Comparison of ENCODE assay signal across 26 mouse cellular contexts in genomic region chrX:71467491-71467890, GRCm38 (mm10). TPM values are rescaled to one million over a fixed set of nuclear protein-coding genes. Genes with fewer than 3 reads are reported as not detected.
DNase-seq lines count a peak whose midpoint lies in the region; ATAC-seq lines count a peak whose summit lies in the region.
"Had no signal": no experiment of that assay in that cellular context is flagged by ENCODE, and none has a peak within 500 bp of the region (broad histone marks: within the 10 kb centered on the region; RNA-seq: fewer than 3 reads in every experiment).

No protein-coding gene starts in this region.

- no peak overlapping the region for H3K9ac ChIP-seq in forebrain, embryonic 13.5 days
- H3K9ac ChIP-seq: embryonic facial prominence, embryonic 13.5 days; heart, embryonic 15.5 days; limb, embryonic 13.5 days; lung, embryonic 15.5 days had no signal

- 88% methylated on average over 3 of the region's 3 CpGs for WGBS in forebrain, embryonic 13.5 days

- peak; percentile 28 for DNase-seq in heart, adult 8-10 months (ENCODE audit: low spot score)
- DNase-seq in heart, postnatal 4 days, result no peak
- DNase-seq in kidney, postnatal 14 days, result peak; percentile 5
- no peak for DNase-seq in kidney, postnatal 4 days
- peak; percentile 2 to 4 for DNase-seq in gastrocnemius, adult 8-10 months (ENCODE audit: low spot score in 2 of 2)
- DNase-seq in heart, postnatal 36 days, result peak; percentile 3 to 8
- DNase-seq in testis, postnatal 14 days (ENCODE audit: low spot score), result no peak
- DNase-seq: adrenal gland, adult 2 months; B cell, adult 2 months; cerebellum, adult 11 months; cerebellum, adult 9-10 months; kidney, adult 18-20 months; thymus, postnatal 4 days had no signal

- intact Hi-C loops in heart, postnatal 36 days (cut with DNase I), result no loop called here

- no peaks in the 10 kb centered on the region for H3K9me3 ChIP-seq in forebrain, embryonic 13.5 days (replicated peaks)
- H3K9me3 ChIP-seq: embryonic facial prominence, embryonic 13.5 days; forebrain, embryonic 10.5 days; heart, embryonic 15.5 days; limb, embryonic 13.5 days; lung, embryonic 15.5 days had no signal

- no peak for ATAC-seq in forebrain, embryonic 13.5 days
- ATAC-seq: forebrain, embryonic 16.5 days; hindbrain, embryonic 16.5 days; midbrain, embryonic 16.5 days had no signal

- no peak overlapping the region for H3K4me3 ChIP-seq in forebrain, embryonic 13.5 days
- H3K4me3 ChIP-seq: embryonic facial prominence, embryonic 13.5 days; forebrain, embryonic 10.5 days; heart, embryonic 15.5 days; layer of hippocampus, adult 2 months; limb, embryonic 13.5 days; lung, embryonic 15.5 days had no signal

- no peaks in the 10 kb centered on the region for H3K4me1 ChIP-seq in forebrain, embryonic 13.5 days
- H3K4me1 ChIP-seq: embryonic facial prominence, embryonic 13.5 days; forebrain, embryonic 10.5 days; limb, embryonic 13.5 days; lung, embryonic 15.5 days had no signal

- H3K4me2 ChIP-seq in forebrain, embryonic 13.5 days, result no peak overlapping the region
- H3K4me2 ChIP-seq: embryonic facial prominence, embryonic 13.5 days; heart, embryonic 15.5 days; limb, embryonic 13.5 days; liver, embryonic 11.5 days; lung, embryonic 15.5 days; midbrain, embryonic 11.5 days had no signal

- H3K27ac ChIP-seq in forebrain, embryonic 13.5 days, result no peak overlapping the region
- H3K27ac ChIP-seq: embryonic facial prominence, embryonic 13.5 days; forebrain, embryonic 10.5 days; heart, embryonic 15.5 days; kidney, postnatal 0 days; layer of hippocampus, adult 2 months; limb, embryonic 13.5 days; lung, embryonic 15.5 days had no signal

- no peaks in the 10 kb centered on the region for H3K27me3 ChIP-seq in forebrain, embryonic 13.5 days
- H3K27me3 ChIP-seq: embryonic facial prominence, embryonic 13.5 days; heart, embryonic 15.5 days; limb, embryonic 13.5 days; lung, embryonic 15.5 days had no signal

- H3K36me3 ChIP-seq in forebrain, embryonic 13.5 days (ENCODE audit: poor library complexity, severe bottlenecking), result no peaks in the 10 kb centered on the region
- H3K36me3 ChIP-seq: embryonic facial prominence, embryonic 13.5 days; forebrain, embryonic 10.5 days; heart, embryonic 15.5 days; limb, embryonic 13.5 days; lung, embryonic 15.5 days had no signal

RNA-seq across cellular contexts. Expression of gene Cd99l2, which starts 25.2 kb away (rescaled TPM):
- total RNA-seq in heart, adult 8-10 months (2022), result 10 to 100 TPM; 63.9 to 73.7 (median 70.0) TPM
- total RNA-seq in heart, postnatal 4 days (2021), result 10 to 100 TPM; 36.6 to 44.5 TPM
- total RNA-seq in gastrocnemius, adult 8-10 months (2022), result 10 to 100 TPM; 56.0 to 77.3 (median 61.3) TPM
- total RNA-seq in heart, postnatal 36 days (2021), result 10 to 100 TPM; 59.6 to 66.1 TPM
- polyA plus RNA-seq in forebrain, embryonic 13.5 days (2015; fragmentation: Nextera tagmentation; extraction: Ambion mirVana), result 43.2 and 49.0 TPM in 2 replicates

Comparison
In these comparisons a context has a peak if more than half of its experiments do, and no peak if none do; other contexts are left out.
1. DNase-seq: peak in heart, adult 8-10 months (single experiment), kidney, postnatal 14 days (single experiment), gastrocnemius, adult 8-10 months (2 of 2) and heart, postnatal 36 days (2 of 2); none in heart, postnatal 4 days (single experiment), kidney, postnatal 4 days (0 of 2) and testis, postnatal 14 days (single experiment).